Mouse (Mus musculus) erythroblast, embryonic 14.5 days (primary cell): ENCODE measurements around the gene Dtx3.

ENCODE experiments used
- GATA1 ChIP-seq: IDR thresholded peaks from 2 replicates; pipeline ENCODE4 v1.6.1; 2012; ENCODE audit warnings: low read length, inconsistent platforms, mixed read lengths
- TAL1 ChIP-seq: IDR thresholded peaks from 3 replicates; pipeline ENCODE4 v1.6.1; 2012; ENCODE audit warnings: low read length, inconsistent platforms, mixed read lengths

GRCm38 (mm10) chr10:127204589-127204988 is 9.1 kb upstream of the Dtx3 start:
- TF ChIP-seq TAL1 (no peak), GATA1 (no peak)
